Mouse (Mus musculus): ENCODE measurements around the gene Impdh1.
A peak's percentile ranks its signal among the peaks of the same experiment; 100 is the strongest.

DNA sequence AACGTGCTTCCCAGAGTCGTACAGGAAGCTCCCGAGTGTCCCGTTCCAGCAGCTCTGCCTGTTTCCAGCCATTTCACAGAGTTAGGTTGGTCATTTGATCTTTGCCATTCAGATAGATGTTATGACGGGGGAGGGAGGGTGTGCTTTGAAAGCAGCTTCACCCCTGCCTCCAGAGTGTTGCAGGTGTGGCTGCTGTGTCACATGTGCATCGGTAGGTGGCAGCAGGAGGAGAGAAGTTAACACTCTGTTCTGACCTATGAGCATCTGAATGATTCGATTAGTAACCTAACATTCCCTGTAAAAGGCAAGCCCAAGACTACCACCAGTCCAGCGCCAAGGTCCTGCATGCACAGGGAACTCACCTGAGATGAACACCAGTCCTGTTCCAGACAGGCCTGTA is 18.1 kb upstream of the Impdh1 start:
- peak; percentile 79 for TF ChIP-seq CTCF (IDR thresholded peaks at IDR 0.05; ENCODE audit: low read depth)
- TF ChIP-seq EP300 (optimal IDR thresholded peaks at IDR 0.05): no peak

Data from stomach, postnatal 0 days (tissue).